Mouse (Mus musculus) left cerebral cortex, postnatal 36 days (tissue): ENCODE measurements around the gene Amph. TPM values are rescaled to one million over a fixed set of nuclear protein-coding genes. Genes with fewer than 3 reads are reported as not detected.
"Not testable (repeated sequence)": the region's sequence is repeated elsewhere in the genome, so short reads cannot be mapped to it uniquely, and the experiment has no call there.

Experiments
- DNase-seq, 2 experiments: peaks; one replicate each; pipeline ENCODE4 v3.0.0; 2021 to 2022; ENCODE audit warnings: low spot score in 2 of 2, mixed read lengths in 1 of 2
- intact Hi-C: fragments of 180-260 bp; cut with DNase I; formaldehyde crosslinking; loops from one replicate; pipeline ENCODE4 v1.15.1; 2025
- total RNA-seq, 2 experiments: library from RNA; stranded (reverse); gene quantifications; 2 replicates each; pipeline ENCODE4 v1.2.3; 2021

Gene Amph
- total RNA-seq, 2 experiments from 2014 or later, result 198 to 214 TPM

- DNase-seq, result no peak
- intact Hi-C loops, result no loop called here
These were observed 73.5 kb downstream of the Amph start for GRCm38 (mm10) chr13:19021529-19021928.

GRCm38 (mm10) chr13:19022310-19022709 is 74.3 kb downstream of the Amph start:
- no peak for DNase-seq
- intact Hi-C loops, result no loop called here

- intact Hi-C loops, result no loop called here
- no peak for DNase-seq
These were observed 77.2 kb downstream of the Amph start for GRCm38 (mm10) chr13:19025091-19025688.

- DNase-seq, result no peak
- intact Hi-C loops, result loop anchor here (2.0 kb wide), 1 partner anchor 77 kb away; the partner anchor contains the start of gene Amph
These were observed 77.9 kb downstream of the Amph start for GRCm38 (mm10) chr13:19025906-19026305.

GRCm38 (mm10) chr13:19026923-19027322 is 78.9 kb downstream of the Amph start:
- peak in 1 of 2 experiments; percentile 27 for DNase-seq
- intact Hi-C loops, result loop anchor here (2.0 kb wide), 1 partner anchor 78 kb away; the partner anchor contains the start of gene Amph

- DNase-seq, result no peak
- intact Hi-C loops, result loop anchor here (2.0 kb wide), 1 partner anchor 79 kb away; the partner anchor contains the start of gene Amph
These were observed 79.9 kb downstream of the Amph start for GRCm38 (mm10) chr13:19027766-19028350.

GRCm38 (mm10) chr13:19031916-19032688 is 84.1 kb downstream of the Amph start:
- intact Hi-C loops, result no loop called here
- no peak for DNase-seq

- DNase-seq, result no peak
- intact Hi-C loops, result no loop called here
These were observed 104.1 kb downstream of the Amph start for GRCm38 (mm10) chr13:19052090-19052489.

- no peak for DNase-seq
- intact Hi-C loops, result no loop called here
These were observed 106.5 kb downstream of the Amph start for GRCm38 (mm10) chr13:19054504-19054903.

GRCm38 (mm10) chr13:19072261-19072660 is 124.3 kb downstream of the Amph start:
- no peak for DNase-seq
- intact Hi-C loops, result no loop called here

GRCm38 (mm10) chr13:19077427-19077826 is 129.4 kb downstream of the Amph start:
- intact Hi-C loops, result loop anchor here (5.0 kb wide), 1 partner anchor 130 kb away; the partner anchor contains the start of gene Amph
- peak; percentile 20 to 33 for DNase-seq

GRCm38 (mm10) chr13:19081932-19082331 is 133.9 kb downstream of the Amph start:
- DNase-seq, result no peak
- intact Hi-C loops, result no loop called here

- intact Hi-C loops, result no loop called here
These were observed 146.6 kb downstream of the Amph start for GRCm38 (mm10) chr13:19094571-19094970.

GRCm38 (mm10) chr13:19097117-19097516 is 149.1 kb downstream of the Amph start:
- intact Hi-C loops, result no loop called here
- no peak for DNase-seq

More at GRCm38 (mm10) chr13:19094571-19094970, 146.6 kb downstream of the Amph start:
- no peak for DNase-seq

GRCm38 (mm10) chr13:19101889-19102402 is 153.9 kb downstream of the Amph start:
- intact Hi-C loops, result loop anchor here (1.0 to 5.0 kb wide), 2 partner anchors 100 to 155 kb away; partner anchors contain the start of gene Amph
- peak; percentile 93 to 94 for DNase-seq

- intact Hi-C loops, result loop anchor here (5.0 kb wide), 1 partner anchor 239 kb away; no protein-coding TSS in a partner anchor
- no peak for DNase-seq
These were observed 158.4 kb downstream of the Amph start for GRCm38 (mm10) chr13:19106418-19106817.

- no peak for DNase-seq
- intact Hi-C loops, result loop anchor here (5.0 kb wide), 1 partner anchor 242 kb away; no protein-coding TSS in a partner anchor
These were observed 161.3 kb downstream of the Amph start for GRCm38 (mm10) chr13:19109331-19109730.

- intact Hi-C loops, result no loop called here
- DNase-seq, result no peak
These were observed 165.3 kb downstream of the Amph start for GRCm38 (mm10) chr13:19113034-19113922.

GRCm38 (mm10) chr13:19114761-19115160 is 166.8 kb downstream of the Amph start:
- intact Hi-C loops, DNase-seq: not testable (repeated sequence)
